Mouse (Mus musculus): ENCODE results near the gene Tcf7l1.

- no peak for TF ChIP-seq POLR2A (IDR thresholded peaks at IDR 0.05; ENCODE audit: control insufficient read depth in 1 of 2, insufficient read depth in 1 of 2, low read depth in 1 of 2, low read length in 2 of 2, poor library complexity in 1 of 2)
- TF ChIP-seq EP300 (IDR thresholded peaks at IDR 0.05; ENCODE audit: low read depth in 1 of 2, low read length in 2 of 2), result no peak
- no peak for TF ChIP-seq CTCF (IDR thresholded peaks at IDR 0.05 in 2 of 3, conservative IDR thresholded peaks at IDR 0.05 in 1 of 3; ENCODE audit: control insufficient read depth in 1 of 3, insufficient read depth in 1 of 3, low read depth in 2 of 3, low read length in 3 of 3, poor library complexity in 1 of 3, severe bottlenecking in 1 of 3)
- TF ChIP-seq E2F4 (IDR thresholded peaks at IDR 0.05; ENCODE audit: borderline replicate concordance, low read depth, low read length), result no peak
- TF ChIP-seq ZC3H11A (IDR thresholded peaks at IDR 0.05; ENCODE audit: low read depth, low read length), result no peak
- TF ChIP-seq GATA1 (IDR thresholded peaks at IDR 0.05; ENCODE audit: low read depth, low read length), result no peak
- no peak for TF ChIP-seq NRF1 (IDR thresholded peaks at IDR 0.05; ENCODE audit: insufficient read depth, low read depth, low read length, poor library complexity, severe bottlenecking)
- no peak for TF ChIP-seq MAZ (IDR thresholded peaks at IDR 0.05; ENCODE audit: low read depth, low read length)
These were observed 104.7 kb downstream of the Tcf7l1 start for GRCm38 (mm10) chr6:72684260-72684805.
